18 mouse cellular contexts compared by ENCODE assay signal in the genomic region with DNA sequence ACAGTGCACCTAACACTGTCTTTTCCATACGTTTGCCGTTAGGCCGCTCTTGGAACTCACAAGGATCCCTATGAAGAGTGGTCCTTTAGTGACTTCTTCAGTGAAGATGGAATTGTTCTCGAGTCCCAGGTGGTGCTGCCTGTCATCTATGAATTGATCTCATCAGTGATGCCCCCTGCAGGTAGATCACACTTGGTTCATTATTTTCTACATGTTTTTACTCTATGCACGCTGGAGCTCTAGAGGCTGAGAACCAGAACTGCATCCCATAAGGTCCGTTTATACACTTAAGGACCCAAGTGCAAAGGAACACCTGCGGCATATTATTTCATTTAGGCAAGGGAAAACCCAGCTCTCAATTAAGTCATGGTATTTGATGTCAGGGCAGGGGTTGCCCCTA. TPM values are rescaled to one million over a fixed set of nuclear protein-coding genes. Genes with fewer than 3 reads are reported as not detected.
DNase-seq lines count a peak whose midpoint lies in the region; ATAC-seq and TF ChIP-seq lines count a peak whose summit lies in the region.
"Had no signal": no experiment of that assay in that cellular context is flagged by ENCODE, and none has a peak within 500 bp of the region (broad histone marks: within the 10 kb centered on the region; RNA-seq: fewer than 3 reads in every experiment).

No protein-coding gene starts in this region.

- peaks cover 47% of the 10 kb centered on the region for H3K36me3 ChIP-seq in liver, postnatal 0 days (replicated peaks; ENCODE audit: insufficient read depth, low read length)
- H3K36me3 ChIP-seq in E14TG2a.4 (ENCODE audit: insufficient read depth, low read length), result peaks cover 95% of the 10 kb centered on the region
- no peaks in the 10 kb centered on the region for H3K36me3 ChIP-seq in splenic B cell, adult 2 months (ENCODE audit: control insufficient read depth, insufficient read depth, low read length, poor library complexity, severe bottlenecking)

- no peak overlapping the region for H3K4me2 ChIP-seq in liver, postnatal 0 days (ENCODE audit: low read depth, low read length)
- H3K4me2 ChIP-seq: hindbrain, embryonic 12.5 days; liver, embryonic 15.5 days had no signal

- no peak for TF ChIP-seq EP300 in liver, postnatal 0 days (IDR thresholded peaks at IDR 0.05; ENCODE audit: low read depth)

- 87% methylated on average over 7 of the region's 7 CpGs for WGBS in liver, postnatal 0 days (ENCODE audit: insufficient replicate concordance)

- no peaks in the 10 kb centered on the region for H3K27me3 ChIP-seq in liver, postnatal 0 days (ENCODE audit: insufficient read depth, low read length)
- H3K27me3 ChIP-seq in E14TG2a.4 (ENCODE audit: insufficient read depth, low read length), result no peaks in the 10 kb centered on the region
- no peaks in the 10 kb centered on the region for H3K27me3 ChIP-seq in splenic B cell, adult 2 months (ENCODE audit: control insufficient read depth, insufficient read depth, low read length, poor library complexity, severe bottlenecking)
- H3K27me3 ChIP-seq: hindbrain, embryonic 12.5 days; liver, embryonic 15.5 days had no signal

- H3K27ac ChIP-seq in liver, postnatal 0 days (ENCODE audit: low read depth), result no peak overlapping the region
- H3K27ac ChIP-seq: hindbrain, embryonic 12.5 days; liver, embryonic 15.5 days; midbrain, embryonic 10.5 days had no signal

- no peak overlapping the region for H3K4me3 ChIP-seq in liver, postnatal 0 days (ENCODE audit: low read depth, low read length)
- H3K4me3 ChIP-seq in E14TG2a.4 (replicated peaks; ENCODE audit: low read length), result no peak overlapping the region
- H3K4me3 ChIP-seq: hindbrain, embryonic 12.5 days; liver, embryonic 15.5 days; midbrain, embryonic 10.5 days had no signal

- 0 out of 2 replicates have a peak, but pooled peaks have one; percentile 11 for TF ChIP-seq CTCF in liver, postnatal 0 days (IDR thresholded peaks at IDR 0.05; ENCODE audit: low read depth)
- peak; percentile 38 for TF ChIP-seq CTCF in E14TG2a.4 (conservative IDR thresholded peaks at IDR 0.05; ENCODE audit: low read length)

- H3K4me1 ChIP-seq in liver, postnatal 0 days (ENCODE audit: insufficient read depth), result no peaks in the 10 kb centered on the region
- no peaks in the 10 kb centered on the region for H3K4me1 ChIP-seq in E14TG2a.4 (replicated peaks; ENCODE audit: low read depth, low read length)
- H3K4me1 ChIP-seq: hindbrain, embryonic 12.5 days; liver, embryonic 15.5 days; midbrain, embryonic 10.5 days had no signal

- no peak overlapping the region for H3K9ac ChIP-seq in liver, postnatal 0 days (replicated peaks)
- H3K9ac ChIP-seq: hindbrain, embryonic 12.5 days; liver, embryonic 15.5 days had no signal

- no peaks in the 10 kb centered on the region for H3K9me3 ChIP-seq in liver, postnatal 0 days (ENCODE audit: low read length)
- no peaks in the 10 kb centered on the region for H3K9me3 ChIP-seq in E14TG2a.4 (ENCODE audit: low read length)
- H3K9me3 ChIP-seq: G1E; hindbrain, embryonic 12.5 days; liver, embryonic 15.5 days; midbrain, embryonic 10.5 days had no signal

- ATAC-seq in liver, postnatal 0 days, result no peak

- no peak for DNase-seq in liver, postnatal 0 days
- no peak for DNase-seq in liver
- peak; percentile 73 for DNase-seq in R1 (ENCODE audit: low read depth, low spot score)
- DNase-seq in splenic B cell, adult 2 months (ENCODE audit: low read depth, low spot score), result peak; percentile 30
- no peak for DNase-seq in gastrocnemius, postnatal 10 days
- no peak for DNase-seq in spleen, postnatal 36 days (ENCODE audit: low spot score in 2 of 2)
- DNase-seq: adrenal gland, postnatal 25 days; cerebellum, adult 8-10 months; gastrocnemius, postnatal 25 days; kidney, postnatal 14 days; layer of hippocampus, adult 9-11 months; lung, postnatal 36 days; thymus, postnatal 14 days had no signal

RNA-seq across cellular contexts. Expression of a gene that starts 39.5 kb away (rescaled TPM):
- 7.5 and 7.6 TPM in 2 replicates for polyA plus RNA-seq in liver, postnatal 0 days (2015; fragmentation: Nextera tagmentation; extraction: Ambion mirVana)
- total RNA-seq in gastrocnemius, postnatal 10 days (2021), result 1 to 10 TPM; 5.2 to 5.9 TPM

RNA-seq across cellular contexts. Expression of a gene that starts 39.8 kb away (rescaled TPM):
- polyA plus RNA-seq in liver, postnatal 0 days (2015; fragmentation: Nextera tagmentation; extraction: Ambion mirVana), result 32.5 and 40.7 TPM in 2 replicates
- 10 to 100 TPM; 48.7 to 64.9 TPM for total RNA-seq in gastrocnemius, postnatal 10 days (2021)

Comparison
In these comparisons a context has a peak if more than half of its experiments do, and no peak if none do; other contexts are left out.
1. DNase-seq: peak in R1 (single experiment) and splenic B cell, adult 2 months (single experiment); none in liver, postnatal 0 days (single experiment), liver (single experiment), gastrocnemius, postnatal 10 days (single experiment) and spleen, postnatal 36 days (0 of 2).